Mouse (Mus musculus) MEL-GATA-1-ER (cell line): ENCODE data around the gene Pfdn5.
A peak's percentile ranks its signal among the peaks of the same experiment; 100 is the strongest.

Experiments
- DNase-seq: peaks from one replicate; pipeline ENCODE4 v3.0.0-alpha.2; 2012; ENCODE audit warnings: low read depth; ENCODE audit errors: extremely low read depth

Pfdn5 gene

GRCm38 (mm10) chr15:102326022-102326576, at the start of gene Pfdn5:
Pfdn5 (plus strand) TSS chr15:102326116.
- peak; percentile 86 for DNase-seq

GRCm38 (mm10) chr15:102278726-102279091, 47.2 kb upstream of the Pfdn5 start:
- DNase-seq, result no peak

- peak; percentile 76 for DNase-seq
Observed at GRCm38 (mm10) chr15:102279092-102279782, 46.7 kb upstream of the Pfdn5 start, which contains the start of gene Mfsd5. Mfsd5 (plus strand) TSS chr15:102279454.

- DNase-seq, result no peak
Observed at GRCm38 (mm10) chr15:102279783-102280520, 46.0 kb upstream of the Pfdn5 start.

GRCm38 (mm10) chr15:102280623-102281022, 45.3 kb upstream of the Pfdn5 start:
- no peak for DNase-seq

GRCm38 (mm10) chr15:102282463-102283292, 43.2 kb upstream of the Pfdn5 start:
- peak; percentile 51 for DNase-seq

GRCm38 (mm10) chr15:102283648-102284047, 42.3 kb upstream of the Pfdn5 start:
- peak; percentile 71 for DNase-seq

GRCm38 (mm10) chr15:102287395-102287794, 38.5 kb upstream of the Pfdn5 start:
- peak; percentile 64 for DNase-seq

- DNase-seq, result peak; percentile 98
Observed at GRCm38 (mm10) chr15:102295633-102296367, 30.1 kb upstream of the Pfdn5 start, which contains the start of gene Espl1. Espl1 (plus strand) TSS chr15:102296266.

GRCm38 (mm10) chr15:102296368-102297006, 29.4 kb upstream of the Pfdn5 start:
- peak; percentile 61 for DNase-seq

GRCm38 (mm10) chr15:102302542-102302941, 23.4 kb upstream of the Pfdn5 start:
- DNase-seq, result no peak

GRCm38 (mm10) chr15:102308717-102309116, 17.2 kb upstream of the Pfdn5 start:
- no peak for DNase-seq

- DNase-seq, result no peak
Observed at GRCm38 (mm10) chr15:102310074-102310845, 15.7 kb upstream of the Pfdn5 start.

GRCm38 (mm10) chr15:102311489-102311888, 14.4 kb upstream of the Pfdn5 start:
- peak; percentile 72 for DNase-seq

GRCm38 (mm10) chr15:102315292-102315691, 10.6 kb upstream of the Pfdn5 start:
- DNase-seq, result no peak

GRCm38 (mm10) chr15:102316263-102316662, 9.7 kb upstream of the Pfdn5 start:
- peak; percentile 54 for DNase-seq

GRCm38 (mm10) chr15:102324654-102325473, 1.1 kb upstream of the Pfdn5 start:
- DNase-seq, result peak; percentile 66

GRCm38 (mm10) chr15:102326892-102327291, 976 bp downstream of the Pfdn5 start:
- DNase-seq, result no peak

- peak; percentile 91 for DNase-seq
Observed at GRCm38 (mm10) chr15:102331610-102332015, 5.7 kb downstream of the Pfdn5 start, which contains the start of gene Myg1. Myg1 (plus strand) TSS chr15:102331709.
